Mouse (Mus musculus): ENCODE data around the gene C1qa. TPM values are rescaled to one million over a fixed set of nuclear protein-coding genes. Genes with fewer than 3 reads are reported as not detected.

Gene C1qa
- polyA plus RNA-seq, 1 experiment from 2014 or later, result 17.4 TPM

- 18% methylated on average over 7 of the region's 7 CpGs for WGBS
- no peak for ATAC-seq (ENCODE audit: low FRiP score, low TSS enrichment)
- H3K27ac ChIP-seq (ENCODE audit: low read depth, low read length), result no peak overlapping the region
Observed at GRCm38 (mm10) chr4:136876971-136877370, 21.6 kb downstream of the C1qa start.

GRCm38 (mm10) chr4:136875012-136875411 is 23.6 kb downstream of the C1qa start:
- H3K36me3 ChIP-seq (ENCODE audit: control insufficient read depth, insufficient read depth, low read length), result no peaks in the 10 kb centered on the region

More at GRCm38 (mm10) chr4:136876971-136877370, 21.6 kb downstream of the C1qa start:
- H3K27me3 ChIP-seq (ENCODE audit: control insufficient read depth, insufficient read depth, low read length), result no peaks in the 10 kb centered on the region
- H3K4me3 ChIP-seq (ENCODE audit: low read length), result no peak overlapping the region
- no peaks in the 10 kb centered on the region for H3K9me3 ChIP-seq (ENCODE audit: control insufficient read depth, low read length)
- H3K36me3 ChIP-seq (ENCODE audit: control insufficient read depth, insufficient read depth, low read length), result no peaks in the 10 kb centered on the region
- H3K4me1 ChIP-seq (ENCODE audit: control insufficient read depth, insufficient read depth, low read length), result no peaks in the 10 kb centered on the region
- H3K4me2 ChIP-seq (replicated peaks; ENCODE audit: low read depth, low read length), result no peak overlapping the region
- no peak overlapping the region for H3K9ac ChIP-seq (ENCODE audit: low read depth, low read length)

GRCm38 (mm10) chr4:136868371-136868770 is 30.2 kb downstream of the C1qa start:
- Histone ChIP-seq H3K4me3 (ENCODE audit: low read length) (no peak overlapping the region), H3K36me3 (ENCODE audit: control insufficient read depth, insufficient read depth, low read length) (no peaks in the 10 kb centered on the region), H3K9ac (ENCODE audit: low read depth, low read length) (no peak overlapping the region), H3K27me3 (ENCODE audit: control insufficient read depth, insufficient read depth, low read length) (no peaks in the 10 kb centered on the region), H3K4me1 (ENCODE audit: control insufficient read depth, insufficient read depth, low read length) (peaks cover 11% of the 10 kb centered on the region), H3K9me3 (ENCODE audit: control insufficient read depth, low read length) (no peaks in the 10 kb centered on the region), H3K4me2 (replicated peaks; ENCODE audit: low read depth, low read length) (no peak overlapping the region), H3K27ac (ENCODE audit: low read depth, low read length) (no peak overlapping the region)
- no peak for ATAC-seq (ENCODE audit: low FRiP score, low TSS enrichment)
- WGBS, result 82% methylated on average over 6 of the region's 6 CpGs

More at GRCm38 (mm10) chr4:136875012-136875411, 23.6 kb downstream of the C1qa start:
- H3K27me3 ChIP-seq (ENCODE audit: control insufficient read depth, insufficient read depth, low read length), result no peaks in the 10 kb centered on the region
- WGBS, result 89% methylated on average over 14 of the region's 14 CpGs
- no peak for ATAC-seq (ENCODE audit: low FRiP score, low TSS enrichment)
- no peak overlapping the region for H3K9ac ChIP-seq (ENCODE audit: low read depth, low read length)
- H3K9me3 ChIP-seq (ENCODE audit: control insufficient read depth, low read length), result no peaks in the 10 kb centered on the region
- no peak overlapping the region for H3K4me2 ChIP-seq (replicated peaks; ENCODE audit: low read depth, low read length)
- H3K4me1 ChIP-seq (ENCODE audit: control insufficient read depth, insufficient read depth, low read length), result no peaks in the 10 kb centered on the region
- no peak overlapping the region for H3K27ac ChIP-seq (ENCODE audit: low read depth, low read length)
- no peak overlapping the region for H3K4me3 ChIP-seq (ENCODE audit: low read length)

- no peak overlapping the region for H3K27ac ChIP-seq (ENCODE audit: low read depth, low read length)
- H3K9me3 ChIP-seq (ENCODE audit: control insufficient read depth, low read length), result no peaks in the 10 kb centered on the region
- no peak overlapping the region for H3K4me3 ChIP-seq (ENCODE audit: low read length)
- H3K4me2 ChIP-seq (replicated peaks; ENCODE audit: low read depth, low read length), result no peak overlapping the region
- no peak overlapping the region for H3K9ac ChIP-seq (ENCODE audit: low read depth, low read length)
- no peaks in the 10 kb centered on the region for H3K36me3 ChIP-seq (ENCODE audit: control insufficient read depth, insufficient read depth, low read length)
- no peaks in the 10 kb centered on the region for H3K27me3 ChIP-seq (ENCODE audit: control insufficient read depth, insufficient read depth, low read length)
- peaks cover 11% of the 10 kb centered on the region for H3K4me1 ChIP-seq (ENCODE audit: control insufficient read depth, insufficient read depth, low read length)
- ATAC-seq (ENCODE audit: low FRiP score, low TSS enrichment), result peak; percentile 25; the same call in 1 of the 2 replicates
- 16% methylated on average over 12 of the region's 12 CpGs for WGBS
Observed at GRCm38 (mm10) chr4:136867690-136868345, 30.8 kb downstream of the C1qa start.

GRCm38 (mm10) chr4:136865531-136865930 is 33.1 kb downstream of the C1qa start:
- Histone ChIP-seq H3K4me3 (ENCODE audit: low read length) (no peak overlapping the region), H3K9me3 (ENCODE audit: control insufficient read depth, low read length) (no peaks in the 10 kb centered on the region), H3K4me1 (ENCODE audit: control insufficient read depth, insufficient read depth, low read length) (peaks cover 17% of the 10 kb centered on the region), H3K27me3 (ENCODE audit: control insufficient read depth, insufficient read depth, low read length) (peaks cover 6% of the 10 kb centered on the region; the same call in 1 of the 2 replicates), H3K4me2 (replicated peaks; ENCODE audit: low read depth, low read length) (no peak overlapping the region), H3K36me3 (ENCODE audit: control insufficient read depth, insufficient read depth, low read length) (no peaks in the 10 kb centered on the region), H3K27ac (ENCODE audit: low read depth, low read length) (no peak overlapping the region), H3K9ac (ENCODE audit: low read depth, low read length) (no peak overlapping the region)
- WGBS, result 66% methylated on average over 5 of the region's 5 CpGs
- no peak for ATAC-seq (ENCODE audit: low FRiP score, low TSS enrichment)

GRCm38 (mm10) chr4:136864751-136865470 is 33.7 kb downstream of the C1qa start:
- Histone ChIP-seq H3K9me3 (ENCODE audit: control insufficient read depth, low read length) (no peaks in the 10 kb centered on the region), H3K27me3 (ENCODE audit: control insufficient read depth, insufficient read depth, low read length) (peaks cover 6% of the 10 kb centered on the region; the same call in 1 of the 2 replicates), H3K4me3 (ENCODE audit: low read length) (no peak overlapping the region), H3K9ac (ENCODE audit: low read depth, low read length) (no peak overlapping the region), H3K4me2 (replicated peaks; ENCODE audit: low read depth, low read length) (no peak overlapping the region), H3K4me1 (ENCODE audit: control insufficient read depth, insufficient read depth, low read length) (peaks cover 17% of the 10 kb centered on the region), H3K36me3 (ENCODE audit: control insufficient read depth, insufficient read depth, low read length) (no peaks in the 10 kb centered on the region), H3K27ac (ENCODE audit: low read depth, low read length) (no peak overlapping the region)
- ATAC-seq (ENCODE audit: low FRiP score, low TSS enrichment), result no peak
- WGBS, result 7% methylated on average over 15 of the region's 15 CpGs

GRCm38 (mm10) chr4:136863517-136863916 is 35.1 kb downstream of the C1qa start:
- Histone ChIP-seq H3K4me1 (ENCODE audit: control insufficient read depth, insufficient read depth, low read length) (peaks cover 17% of the 10 kb centered on the region), H3K27ac (ENCODE audit: low read depth, low read length) (no peak overlapping the region), H3K4me3 (ENCODE audit: low read length) (no peak overlapping the region), H3K9ac (ENCODE audit: low read depth, low read length) (no peak overlapping the region), H3K36me3 (ENCODE audit: control insufficient read depth, insufficient read depth, low read length) (no peaks in the 10 kb centered on the region), H3K4me2 (replicated peaks; ENCODE audit: low read depth, low read length) (no peak overlapping the region), H3K9me3 (ENCODE audit: control insufficient read depth, low read length) (no peaks in the 10 kb centered on the region), H3K27me3 (ENCODE audit: control insufficient read depth, insufficient read depth, low read length) (peaks cover 6% of the 10 kb centered on the region; the same call in 1 of the 2 replicates)
- 43% methylated on average over 9 of the region's 9 CpGs for WGBS
- no peak for ATAC-seq (ENCODE audit: low FRiP score, low TSS enrichment)

- peaks cover 6% of the 10 kb centered on the region; the same call in 1 of the 2 replicates for H3K27me3 ChIP-seq (ENCODE audit: control insufficient read depth, insufficient read depth, low read length)
- 70% methylated on average over 2 of the region's 2 CpGs for WGBS
Observed at GRCm38 (mm10) chr4:136862411-136862810, 36.2 kb downstream of the C1qa start.

GRCm38 (mm10) chr4:136861806-136862205 is 36.8 kb downstream of the C1qa start:
- Histone ChIP-seq H3K4me2 (replicated peaks; ENCODE audit: low read depth, low read length) (no peak overlapping the region), H3K9ac (ENCODE audit: low read depth, low read length) (peak overlapping the region; percentile 31; the same call in 1 of the 2 replicates)
- ATAC-seq (ENCODE audit: low FRiP score, low TSS enrichment), result no peak

More at GRCm38 (mm10) chr4:136862411-136862810, 36.2 kb downstream of the C1qa start:
- H3K4me1 ChIP-seq (ENCODE audit: control insufficient read depth, insufficient read depth, low read length), result peaks cover 14% of the 10 kb centered on the region
- H3K36me3 ChIP-seq (ENCODE audit: control insufficient read depth, insufficient read depth, low read length), result no peaks in the 10 kb centered on the region
- H3K4me3 ChIP-seq (ENCODE audit: low read length), result no peak overlapping the region
- ATAC-seq (ENCODE audit: low FRiP score, low TSS enrichment), result no peak
- H3K9ac ChIP-seq (ENCODE audit: low read depth, low read length), result no peak overlapping the region
- no peaks in the 10 kb centered on the region for H3K9me3 ChIP-seq (ENCODE audit: control insufficient read depth, low read length)
- H3K4me2 ChIP-seq (replicated peaks; ENCODE audit: low read depth, low read length), result no peak overlapping the region
- H3K27ac ChIP-seq (ENCODE audit: low read depth, low read length), result no peak overlapping the region

More at GRCm38 (mm10) chr4:136861806-136862205, 36.8 kb downstream of the C1qa start:
- no peak overlapping the region for H3K27ac ChIP-seq (ENCODE audit: low read depth, low read length)
- H3K36me3 ChIP-seq (ENCODE audit: control insufficient read depth, insufficient read depth, low read length), result no peaks in the 10 kb centered on the region
- no peaks in the 10 kb centered on the region for H3K9me3 ChIP-seq (ENCODE audit: control insufficient read depth, low read length)
- 13% methylated on average over 17 of the region's 17 CpGs for WGBS
- H3K4me1 ChIP-seq (ENCODE audit: control insufficient read depth, insufficient read depth, low read length), result peaks cover 14% of the 10 kb centered on the region
- peaks cover 6% of the 10 kb centered on the region; the same call in 1 of the 2 replicates for H3K27me3 ChIP-seq (ENCODE audit: control insufficient read depth, insufficient read depth, low read length)
- H3K4me3 ChIP-seq (ENCODE audit: low read length), result no peak overlapping the region

Measured in kidney, embryonic 14.5 days (tissue).